In the genomic region with DNA sequence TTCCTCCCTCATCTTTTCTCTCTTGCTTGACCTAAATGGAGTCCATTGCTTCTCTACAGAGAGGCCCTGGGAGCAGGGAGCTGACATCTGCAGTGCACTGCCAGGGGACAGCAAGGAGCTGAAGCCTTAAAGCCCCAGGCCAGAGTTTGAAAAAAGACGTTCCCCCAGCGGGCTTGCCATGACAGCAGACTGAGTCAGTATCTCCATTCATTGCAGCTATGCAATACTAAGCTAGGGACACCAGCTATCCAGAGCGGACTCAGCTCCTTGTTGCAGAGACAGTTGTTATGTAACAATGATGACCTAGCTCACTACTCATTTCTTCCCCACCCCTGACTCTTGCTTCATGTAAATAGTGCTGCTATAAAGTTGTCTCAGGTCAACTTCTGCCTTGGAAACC, we compare ENCODE assay signal across 35 mouse cellular contexts. TPM values are rescaled to one million over a fixed set of nuclear protein-coding genes. Genes with fewer than 3 reads are reported as not detected.
"Had no signal": no experiment of that assay in that cellular context is flagged by ENCODE, and none has a peak within 500 bp of the region (broad histone marks: within the 10 kb centered on the region; RNA-seq: fewer than 3 reads in every experiment).

No protein-coding gene starts in this region.

- H3K27ac ChIP-seq: embryonic facial prominence, embryonic 10.5 days; embryonic facial prominence, embryonic 12.5 days; embryonic facial prominence, embryonic 13.5 days; embryonic facial prominence, embryonic 15.5 days; forebrain, embryonic 10.5 days; forebrain, embryonic 12.5 days; forebrain, embryonic 13.5 days; forebrain, embryonic 15.5 days; gastrocnemius, adult 2 months; heart, adult 2 months; heart, embryonic 10.5 days had no signal

- H3K27me3 ChIP-seq: embryonic facial prominence, embryonic 12.5 days; embryonic facial prominence, embryonic 13.5 days; embryonic facial prominence, embryonic 15.5 days; forebrain, embryonic 12.5 days; forebrain, embryonic 13.5 days; forebrain, embryonic 15.5 days had no signal

- H3K9me3 ChIP-seq: embryonic facial prominence, embryonic 10.5 days; embryonic facial prominence, embryonic 12.5 days; embryonic facial prominence, embryonic 13.5 days; embryonic facial prominence, embryonic 15.5 days; forebrain, embryonic 10.5 days; forebrain, embryonic 12.5 days; forebrain, embryonic 13.5 days; forebrain, embryonic 15.5 days; heart, embryonic 10.5 days had no signal

- H3K4me3 ChIP-seq: embryonic facial prominence, embryonic 10.5 days; embryonic facial prominence, embryonic 12.5 days; embryonic facial prominence, embryonic 13.5 days; embryonic facial prominence, embryonic 15.5 days; erythroblast, embryonic 14.5 days; forebrain, embryonic 10.5 days; forebrain, embryonic 12.5 days; forebrain, embryonic 13.5 days; forebrain, embryonic 15.5 days; gastrocnemius, adult 2 months; heart, adult 2 months; heart, embryonic 10.5 days had no signal

- H3K9ac ChIP-seq: embryonic facial prominence, embryonic 12.5 days; embryonic facial prominence, embryonic 13.5 days; embryonic facial prominence, embryonic 15.5 days; forebrain, embryonic 12.5 days; forebrain, embryonic 13.5 days; forebrain, embryonic 15.5 days; forebrain, postnatal 0 days had no signal

- H3K4me1 ChIP-seq: embryonic facial prominence, embryonic 10.5 days; embryonic facial prominence, embryonic 12.5 days; embryonic facial prominence, embryonic 13.5 days; embryonic facial prominence, embryonic 15.5 days; forebrain, embryonic 15.5 days had no signal

- H3K36me3 ChIP-seq: embryonic facial prominence, embryonic 10.5 days; embryonic facial prominence, embryonic 12.5 days; embryonic facial prominence, embryonic 13.5 days; embryonic facial prominence, embryonic 15.5 days; forebrain, embryonic 10.5 days; forebrain, embryonic 12.5 days; forebrain, embryonic 15.5 days; heart, embryonic 10.5 days had no signal

- ATAC-seq: forebrain, embryonic 13.5 days; forebrain, embryonic 14.5 days; forebrain, embryonic 15.5 days; forebrain, embryonic 16.5 days; forebrain, postnatal 0 days had no signal

- H3K4me2 ChIP-seq: embryonic facial prominence, embryonic 12.5 days; embryonic facial prominence, embryonic 13.5 days; embryonic facial prominence, embryonic 15.5 days; forebrain, embryonic 12.5 days; forebrain, embryonic 13.5 days; forebrain, embryonic 15.5 days had no signal

- DNase-seq: cerebellum, adult 9-11 months; cerebellum, postnatal 10 days; cerebellum, postnatal 14 days; cerebellum, postnatal 25 days; embryo, embryonic 11 days; forebrain, postnatal 0 days; gastrocnemius, adult 2 months; gastrocnemius, postnatal 10 days; gastrocnemius, postnatal 14 days; gastrocnemius, postnatal 25 days; gastrocnemius, postnatal 36 days; heart, adult 11 months; heart, adult 18-20 months; heart, adult 2 months had no signal

RNA-seq across cellular contexts. Expression of a gene that starts 5.2 kb away (rescaled TPM):
- total RNA-seq: common myeloid progenitor, adult 5-6 weeks; forebrain, postnatal 0 days; gastrocnemius, adult 18-20 months; gastrocnemius, adult 2 months; gastrocnemius, postnatal 10 days; gastrocnemius, postnatal 14 days; gastrocnemius, postnatal 25 days; gastrocnemius, postnatal 36 days; gastrocnemius, postnatal 4 days; granulocyte monocyte progenitor cell, adult 5-6 weeks had no signal
- polyA plus RNA-seq: embryonic facial prominence, embryonic 14.5 days; erythroblast, embryonic 14.5 days; forebrain, embryonic 16.5 days; gonadal fat pad, adult 2 months had no signal

RNA-seq across cellular contexts. Expression of a gene that starts 9.7 kb away (rescaled TPM):
- total RNA-seq: common myeloid progenitor, adult 5-6 weeks; forebrain, postnatal 0 days; gastrocnemius, adult 18-20 months; gastrocnemius, adult 2 months; gastrocnemius, adult 8-10 months; gastrocnemius, postnatal 10 days; gastrocnemius, postnatal 14 days; gastrocnemius, postnatal 25 days; gastrocnemius, postnatal 36 days; gastrocnemius, postnatal 4 days; granulocyte monocyte progenitor cell, adult 5-6 weeks had no signal
- polyA plus RNA-seq: cortical plate, adult 2 months; embryonic facial prominence, embryonic 12.5 days; embryonic facial prominence, embryonic 14.5 days; erythroblast, embryonic 14.5 days; forebrain, embryonic 10.5 days; forebrain, embryonic 11.5 days; forebrain, embryonic 12.5 days; forebrain, embryonic 13.5 days; forebrain, embryonic 14.5 days; forebrain, embryonic 15.5 days; forebrain, embryonic 16.5 days; gonadal fat pad, adult 2 months had no signal
